Mouse (Mus musculus) layer of hippocampus, adult 2 months (tissue): Measurements from ENCODE around the gene Gm17402. TPM values are rescaled to one million over a fixed set of nuclear protein-coding genes. Genes with fewer than 3 reads are reported as not detected.

ENCODE experiments used
- DNase-seq, 2 experiments: peaks; one replicate each; pipeline ENCODE4 v3.0.0; 2022; ENCODE audit warnings: low spot score in 2 of 2
- H3K27ac ChIP-seq: fragments of 200-600 bp; 2 replicates; pipeline ENCODE4 v1.8.1; 2022
- H3K4me3 ChIP-seq: fragments of 200-600 bp; 2 replicates; pipeline ENCODE4 v1.8.1; 2022; ENCODE audit warnings: mild to moderate bottlenecking
- CTCF ChIP-seq: fragments of 200-600 bp; conservative IDR thresholded peaks from 2 replicates; pipeline ENCODE4 v1.8.1; 2022; ENCODE audit warnings: antibody characterized with exemption, mild to moderate bottlenecking, moderate library complexity
- total RNA-seq, 2 experiments: library from RNA; stranded (reverse); gene quantifications; 2 replicates each; pipeline ENCODE4 v1.2.3; 2021

The Gm17402 gene
- total RNA-seq, 2 experiments from 2014 or later: not detected

DNA sequence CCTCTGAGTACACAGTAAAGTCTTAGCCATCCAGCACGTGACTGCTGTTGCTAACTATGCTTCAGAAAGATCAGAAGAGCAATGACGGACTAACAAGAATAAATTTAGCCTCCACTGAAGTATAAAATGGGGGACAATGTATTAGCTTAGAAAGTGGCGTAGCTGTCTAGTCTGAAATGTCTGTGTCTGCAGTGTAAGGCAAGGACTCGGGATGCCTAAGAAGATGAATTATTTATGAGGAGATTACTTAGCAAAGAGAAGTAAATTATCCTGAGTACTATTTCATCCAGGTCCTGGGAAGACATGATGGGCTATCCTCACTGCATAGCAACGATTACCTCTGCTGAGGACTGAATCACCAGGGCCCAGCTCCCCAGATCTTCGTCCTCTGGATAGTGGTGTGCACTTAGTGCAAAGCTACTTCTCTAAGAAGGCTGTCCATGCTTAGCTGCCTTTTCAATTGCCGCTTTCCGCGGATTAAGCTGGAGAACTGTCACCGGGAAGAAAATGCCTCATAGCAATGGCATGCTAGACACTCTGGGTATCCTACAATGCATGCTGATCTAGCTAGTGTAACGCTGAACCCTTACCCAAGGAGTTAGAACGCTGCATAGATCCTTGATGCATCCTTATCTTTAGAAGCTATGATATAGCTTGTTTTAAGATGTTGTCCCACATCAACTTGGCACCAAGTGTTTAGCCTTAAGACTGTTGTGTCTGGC is 23.4 kb downstream of the Gm17402 start:
- no peak for TF ChIP-seq CTCF
- no peak for DNase-seq
- H3K27ac ChIP-seq: no peak overlapping the region
- no peak overlapping the region for H3K4me3 ChIP-seq

- no peak for DNase-seq
- Histone ChIP-seq H3K27ac (no peak overlapping the region), H3K4me3 (no peak overlapping the region)
- no peak for TF ChIP-seq CTCF
These were observed 28.3 kb downstream of the Gm17402 start for GRCm38 (mm10) chr3:67346674-67347073.

- Histone ChIP-seq H3K4me3 (no peak overlapping the region), H3K27ac (no peak overlapping the region)
- TF ChIP-seq CTCF: peak; percentile 93
- peak; percentile 58 to 70 for DNase-seq
These were observed 30.4 kb downstream of the Gm17402 start for GRCm38 (mm10) chr3:67344599-67344998.

GRCm38 (mm10) chr3:67343004-67343662 is 31.8 kb downstream of the Gm17402 start:
- no peak for DNase-seq
- Histone ChIP-seq H3K27ac (no peak overlapping the region), H3K4me3 (no peak overlapping the region)
- peak; percentile 60 for TF ChIP-seq CTCF

- H3K27ac ChIP-seq: no peak overlapping the region
- no peak overlapping the region for H3K4me3 ChIP-seq
- no peak for TF ChIP-seq CTCF
- no peak for DNase-seq
These were observed 34.0 kb downstream of the Gm17402 start for GRCm38 (mm10) chr3:67340921-67341320.

DNA sequence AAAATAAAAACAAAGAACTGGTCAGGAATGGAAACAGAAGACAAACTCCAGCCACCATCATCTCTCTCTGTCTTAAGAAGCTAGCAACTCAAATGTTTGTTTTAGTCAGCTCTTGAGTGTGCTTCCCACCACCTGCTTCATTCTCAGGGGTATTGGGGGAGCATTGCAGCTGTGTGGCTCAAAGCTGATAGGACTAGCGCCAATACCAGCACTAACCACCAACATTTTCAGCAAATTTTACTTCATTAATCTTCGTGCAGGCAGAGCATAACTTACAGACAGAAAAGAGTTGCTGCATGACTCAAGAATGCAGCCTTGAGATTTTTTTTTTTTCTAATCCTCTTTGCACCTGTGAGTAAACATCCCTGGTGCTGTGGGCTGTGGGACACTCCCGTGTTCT is 35.4 kb downstream of the Gm17402 start:
- no peak for DNase-seq
- Histone ChIP-seq H3K27ac (no peak overlapping the region), H3K4me3 (no peak overlapping the region)
- TF ChIP-seq CTCF: no peak

DNA sequence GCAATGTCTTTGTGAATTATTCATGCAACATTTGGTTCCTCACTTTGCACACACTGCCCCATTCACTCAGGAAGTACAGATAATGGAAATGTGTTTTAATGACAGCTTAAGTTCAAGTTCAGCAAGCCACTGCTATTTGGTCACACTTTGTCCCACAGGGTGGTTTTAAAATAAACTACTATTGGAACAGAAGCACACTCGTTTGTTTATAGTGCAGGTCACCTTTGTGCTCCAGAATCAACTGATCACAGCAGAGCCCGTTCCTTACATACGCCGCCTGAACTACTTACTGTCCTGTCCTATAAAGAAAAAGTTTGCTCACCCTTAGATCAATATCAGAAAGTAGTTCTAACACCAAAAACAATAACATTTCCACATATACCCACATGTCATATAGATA is 52.5 kb downstream of the Gm17402 start:
- no peak for TF ChIP-seq CTCF
- Histone ChIP-seq H3K4me3 (no peak overlapping the region), H3K27ac (no peak overlapping the region)
- DNase-seq: no peak

Other genes with a start within 250 kb of the Gm17402 start
- 1 to 10 TPM; 1.1 to 1.3 TPM for gene Mlf1, start 1.1 kb downstream of the Gm17402 start, total RNA-seq
- 10 to 100 TPM; 53.5 to 57.7 TPM for gene Gfm1, start 54.9 kb upstream of the Gm17402 start, total RNA-seq
- 10 to 100 TPM; 40.1 to 45.3 TPM for gene Lxn, start 88.8 kb upstream of the Gm17402 start, total RNA-seq
- 1 to 10 TPM; 1.5 to 1.8 TPM for gene Rarres1, start 140.4 kb upstream of the Gm17402 start, total RNA-seq
- 10 to 100 TPM; 39.8 to 41.3 TPM for gene Mfsd1, start 207.6 kb upstream of the Gm17402 start, total RNA-seq